Mouse (Mus musculus): ENCODE data around the gene Ccn5. TPM values are rescaled to one million over a fixed set of nuclear protein-coding genes. Genes with fewer than 3 reads are reported as not detected.

Gene Ccn5
- total and polyA plus RNA-seq, 2 experiments from 2014 or later: 1.4 to 2.6 TPM

GRCm38 (mm10) chr2:163803838-163804237, 16.8 kb upstream of the Ccn5 start:
- Histone ChIP-seq H3K4me1 (ENCODE audit: control insufficient read depth, insufficient read depth) (no peaks in the 10 kb centered on the region), H3K27ac (ENCODE audit: low read depth) (no peak overlapping the region), H3K9ac (replicated peaks; ENCODE audit: low read depth, low read length) (no peak overlapping the region), H3K4me3 (ENCODE audit: low read depth, low read length) (no peak overlapping the region), H3K27me3 (ENCODE audit: control insufficient read depth, insufficient read depth, low read length) (no peaks in the 10 kb centered on the region), H3K4me2 (ENCODE audit: low read depth, low read length) (no peak overlapping the region), H3K36me3 (replicated peaks; ENCODE audit: control insufficient read depth, insufficient read depth, low read length) (no peaks in the 10 kb centered on the region), H3K9me3 (replicated peaks; ENCODE audit: control insufficient read depth, low read length) (no peaks in the 10 kb centered on the region)
- ATAC-seq (ENCODE audit: insufficient read depth, low read depth) (no peak), DNase-seq (ENCODE audit: low spot score) (no peak)
- TF ChIP-seq EP300 (IDR thresholded peaks at IDR 0.05; ENCODE audit: low read depth) (no peak), CTCF (IDR thresholded peaks at IDR 0.05; ENCODE audit: low read depth) (no peak)
- WGBS: 55% methylated on average over 5 of the region's 5 CpGs

- Histone ChIP-seq H3K27me3 (ENCODE audit: control insufficient read depth, insufficient read depth, low read length) (no peaks in the 10 kb centered on the region), H3K36me3 (replicated peaks; ENCODE audit: control insufficient read depth, insufficient read depth, low read length) (no peaks in the 10 kb centered on the region), H3K4me1 (ENCODE audit: control insufficient read depth, insufficient read depth) (no peaks in the 10 kb centered on the region), H3K27ac (ENCODE audit: low read depth) (no peak overlapping the region), H3K9me3 (replicated peaks; ENCODE audit: control insufficient read depth, low read length) (no peaks in the 10 kb centered on the region), H3K4me3 (ENCODE audit: low read depth, low read length) (no peak overlapping the region), H3K4me2 (ENCODE audit: low read depth, low read length) (no peak overlapping the region), H3K9ac (replicated peaks; ENCODE audit: low read depth, low read length) (no peak overlapping the region)
- WGBS: 76% methylated on average over 4 of the region's 4 CpGs
- no peak for ATAC-seq (ENCODE audit: insufficient read depth, low read depth)
- TF ChIP-seq CTCF (IDR thresholded peaks at IDR 0.05; ENCODE audit: low read depth) (no peak), EP300 (IDR thresholded peaks at IDR 0.05; ENCODE audit: low read depth) (no peak)
- DNase-seq (ENCODE audit: low spot score): no peak
Measured at GRCm38 (mm10) chr2:163809166-163809565, 11.5 kb upstream of the Ccn5 start.

GRCm38 (mm10) chr2:163809704-163810103, 11.0 kb upstream of the Ccn5 start:
- Histone ChIP-seq H3K4me3 (ENCODE audit: low read depth, low read length) (no peak overlapping the region), H3K4me2 (ENCODE audit: low read depth, low read length) (no peak overlapping the region), H3K27me3 (ENCODE audit: control insufficient read depth, insufficient read depth, low read length) (no peaks in the 10 kb centered on the region), H3K27ac (ENCODE audit: low read depth) (no peak overlapping the region), H3K9ac (replicated peaks; ENCODE audit: low read depth, low read length) (no peak overlapping the region), H3K4me1 (ENCODE audit: control insufficient read depth, insufficient read depth) (no peaks in the 10 kb centered on the region), H3K36me3 (replicated peaks; ENCODE audit: control insufficient read depth, insufficient read depth, low read length) (no peaks in the 10 kb centered on the region), H3K9me3 (replicated peaks; ENCODE audit: control insufficient read depth, low read length) (no peaks in the 10 kb centered on the region)
- TF ChIP-seq EP300 (IDR thresholded peaks at IDR 0.05; ENCODE audit: low read depth): no peak
- DNase-seq (ENCODE audit: low spot score) (no peak), ATAC-seq (ENCODE audit: insufficient read depth, low read depth) (no peak)
- 34% methylated on average over 7 of the region's 7 CpGs for WGBS

- Histone ChIP-seq H3K4me2 (ENCODE audit: low read depth, low read length) (no peak overlapping the region), H3K27ac (ENCODE audit: low read depth) (no peak overlapping the region), H3K36me3 (replicated peaks; ENCODE audit: control insufficient read depth, insufficient read depth, low read length) (no peaks in the 10 kb centered on the region), H3K9ac (replicated peaks; ENCODE audit: low read depth, low read length) (no peak overlapping the region), H3K9me3 (replicated peaks; ENCODE audit: control insufficient read depth, low read length) (no peaks in the 10 kb centered on the region), H3K27me3 (ENCODE audit: control insufficient read depth, insufficient read depth, low read length) (no peaks in the 10 kb centered on the region), H3K4me3 (ENCODE audit: low read depth, low read length) (no peak overlapping the region), H3K4me1 (ENCODE audit: control insufficient read depth, insufficient read depth) (no peaks in the 10 kb centered on the region)
- ATAC-seq (ENCODE audit: insufficient read depth, low read depth): no peak
- no peak for DNase-seq (ENCODE audit: low spot score)
- 54% methylated on average over 5 of the region's 5 CpGs for WGBS
- TF ChIP-seq EP300 (IDR thresholded peaks at IDR 0.05; ENCODE audit: low read depth) (no peak), CTCF (IDR thresholded peaks at IDR 0.05; ENCODE audit: low read depth) (no peak)
Measured at GRCm38 (mm10) chr2:163813077-163813476, 7.6 kb upstream of the Ccn5 start.

- H3K4me3 ChIP-seq (ENCODE audit: low read depth, low read length): no peak overlapping the region
- no peak overlapping the region for H3K27ac ChIP-seq (ENCODE audit: low read depth)
- 82% methylated on average over 9 of the region's 9 CpGs for WGBS
- H3K4me1 ChIP-seq (ENCODE audit: control insufficient read depth, insufficient read depth): no peaks in the 10 kb centered on the region
- H3K36me3 ChIP-seq (replicated peaks; ENCODE audit: control insufficient read depth, insufficient read depth, low read length): no peaks in the 10 kb centered on the region
- no peak overlapping the region for H3K4me2 ChIP-seq (ENCODE audit: low read depth, low read length)
- no peaks in the 10 kb centered on the region for H3K9me3 ChIP-seq (replicated peaks; ENCODE audit: control insufficient read depth, low read length)
- DNase-seq (ENCODE audit: low spot score) (no peak), ATAC-seq (ENCODE audit: insufficient read depth, low read depth) (no peak)
- H3K27me3 ChIP-seq (ENCODE audit: control insufficient read depth, insufficient read depth, low read length): peaks cover 8% of the 10 kb centered on the region; the same call in 1 of the 2 replicates
- no peak overlapping the region for H3K9ac ChIP-seq (replicated peaks; ENCODE audit: low read depth, low read length)
- TF ChIP-seq EP300 (IDR thresholded peaks at IDR 0.05; ENCODE audit: low read depth) (no peak), CTCF (IDR thresholded peaks at IDR 0.05; ENCODE audit: low read depth) (no peak)
Measured at GRCm38 (mm10) chr2:163814739-163815465, 5.8 kb upstream of the Ccn5 start.

GRCm38 (mm10) chr2:163823248-163823647, 2.6 kb downstream of the Ccn5 start:
- peak; percentile 90 for TF ChIP-seq CTCF (IDR thresholded peaks at IDR 0.05; ENCODE audit: low read depth)
- no peak for TF ChIP-seq EP300 (IDR thresholded peaks at IDR 0.05; ENCODE audit: low read depth)
- H3K27me3 ChIP-seq (ENCODE audit: control insufficient read depth, insufficient read depth, low read length): peaks cover 51% of the 10 kb centered on the region
- H3K4me3 ChIP-seq (ENCODE audit: low read depth, low read length): no peak overlapping the region
- DNase-seq (ENCODE audit: low spot score) (peak; percentile 27), ATAC-seq (ENCODE audit: insufficient read depth, low read depth) (no peak)
- H3K9ac ChIP-seq (replicated peaks; ENCODE audit: low read depth, low read length): no peak overlapping the region
- H3K9me3 ChIP-seq (replicated peaks; ENCODE audit: control insufficient read depth, low read length): no peaks in the 10 kb centered on the region
- H3K36me3 ChIP-seq (replicated peaks; ENCODE audit: control insufficient read depth, insufficient read depth, low read length): no peaks in the 10 kb centered on the region
- H3K4me1 ChIP-seq (ENCODE audit: control insufficient read depth, insufficient read depth): no peaks in the 10 kb centered on the region
- WGBS: 0% methylated on average over 4 of the region's 4 CpGs
- H3K4me2 ChIP-seq (ENCODE audit: low read depth, low read length): peak overlapping the region; percentile 24; the same call in 1 of the 2 replicates
- no peak overlapping the region for H3K27ac ChIP-seq (ENCODE audit: low read depth)
